Mouse (Mus musculus) bone marrow, adult 2 months (tissue): Measurements from ENCODE around the gene Fam47e. TPM values are rescaled to one million over a fixed set of nuclear protein-coding genes. Genes with fewer than 3 reads are reported as not detected.

Source experiments
- H3K27ac ChIP-seq: fragments of 200-500 bp; 2 replicates; pipeline ENCODE4 v1.5.1; 2012; ENCODE audit warnings: low read depth, mild to moderate bottlenecking, control low read depth, inconsistent platforms, low read length; ENCODE audit not compliant: control insufficient read depth, poor library complexity, insufficient read depth
- H3K4me1 ChIP-seq: fragments of 200-500 bp; 2 replicates; pipeline ENCODE4 v1.6.1; 2011; ENCODE audit warnings: low read length; ENCODE audit not compliant: control insufficient read depth, insufficient read depth
- H3K4me3 ChIP-seq: fragments of 200-500 bp; replicated peaks from 2 replicates; pipeline ENCODE3; 2011; ENCODE audit warnings: mild to moderate bottlenecking, low read depth, low read length, control low read depth; ENCODE audit not compliant: control insufficient read depth
- CTCF ChIP-seq: fragments of 200-500 bp; IDR thresholded peaks from 2 replicates; pipeline ENCODE4 v1.5.1; 2011; ENCODE audit warnings: low read length, control low read depth; ENCODE audit not compliant: control insufficient read depth, insufficient read depth
- POLR2A ChIP-seq: fragments of 200-500 bp; IDR thresholded peaks from 2 replicates; pipeline ENCODE4 v1.6.1; 2011; ENCODE audit warnings: low read depth, mild to moderate bottlenecking, control low read depth, low read length, borderline replicate concordance; ENCODE audit not compliant: control insufficient read depth
- WGBS: fragments of 180-500 bp; shearing (Covaris S2); methylation state at CpG from one replicate; pipeline ENCODE4 v1.1.7; 2018; 5-methylcytosine and 5-hydroxymethylcytosine counted together
- polyA plus RNA-seq: library from polyadenylated mRNA; stranded (reverse); fragments of >200 nt; gene quantifications from 2 replicates; pipeline ENCODE4 v1.2.4, GENCODE M21; 2011; ENCODE audit warnings: low replicate concordance; ENCODE audit not compliant: missing spikeins, insufficient read depth, insufficient read length

The Fam47e gene
- polyA plus RNA-seq, 1 experiment: not detected

DNA sequence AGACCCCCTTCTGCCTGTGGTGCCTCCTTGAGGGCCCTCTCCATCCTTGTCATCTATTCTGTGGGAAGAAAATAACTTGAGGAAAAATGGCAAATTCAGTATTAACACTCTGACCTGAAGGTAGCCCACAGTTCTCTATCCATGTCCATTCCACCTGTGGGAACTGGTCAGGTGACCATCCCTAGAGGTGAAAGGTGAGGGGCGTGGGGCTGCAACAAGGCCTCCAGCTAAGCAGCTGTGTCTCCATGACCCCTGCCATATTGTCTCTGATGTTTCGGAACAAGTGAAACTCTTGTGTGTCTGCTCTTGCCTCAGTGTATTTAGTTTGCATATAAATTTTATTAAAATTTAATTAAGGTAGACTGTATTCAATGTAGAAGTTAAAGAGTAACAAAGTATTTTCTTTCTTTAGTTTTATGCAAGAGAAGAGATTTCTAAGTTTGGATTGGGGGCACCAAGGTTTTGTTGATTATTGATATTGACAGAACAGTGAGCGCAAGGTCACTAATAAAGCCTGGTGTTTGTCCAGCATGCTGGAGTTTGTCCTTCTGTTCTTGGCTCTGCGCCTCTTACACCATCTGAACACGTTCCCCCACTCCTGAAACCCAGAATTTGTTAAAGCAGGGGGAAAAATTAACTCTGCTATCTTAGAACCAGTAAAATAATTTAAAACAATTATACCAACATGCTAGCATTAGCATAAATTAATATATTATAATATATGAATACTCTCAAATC, 52.8 kb downstream of the Fam47e start:
- 81% methylated on average over 5 of the region's 5 CpGs for WGBS
- no peak overlapping the region for H3K4me3 ChIP-seq
- no peak for TF ChIP-seq CTCF
- TF ChIP-seq POLR2A: no peak
- no peak overlapping the region for H3K27ac ChIP-seq
- no peaks in the 10 kb centered on the region for H3K4me1 ChIP-seq

DNA sequence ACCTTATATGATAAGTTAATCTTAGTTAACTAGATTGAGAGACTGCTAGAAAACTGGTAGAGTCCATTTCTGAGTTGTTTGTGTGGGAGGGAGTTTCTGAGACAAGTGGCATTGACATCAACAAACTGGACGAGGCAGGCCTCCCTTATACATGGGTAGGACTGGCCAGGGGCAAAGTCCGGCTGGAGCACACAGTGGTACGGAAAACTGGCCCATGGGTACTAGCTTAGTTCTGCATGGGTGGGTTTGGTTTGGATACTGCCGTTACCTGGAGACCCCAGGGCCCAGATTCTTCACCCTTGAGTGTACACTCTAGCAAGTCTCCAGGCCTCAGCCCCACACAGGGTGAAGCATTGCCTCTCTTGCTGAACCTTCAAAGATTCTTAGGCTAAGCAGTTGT, 57.9 kb downstream of the Fam47e start:
- no peaks in the 10 kb centered on the region for H3K4me1 ChIP-seq
- H3K27ac ChIP-seq: no peak overlapping the region
- H3K4me3 ChIP-seq: no peak overlapping the region
- TF ChIP-seq POLR2A (no peak), CTCF (no peak)
- 85% methylated on average over 4 of the region's 4 CpGs for WGBS

DNA sequence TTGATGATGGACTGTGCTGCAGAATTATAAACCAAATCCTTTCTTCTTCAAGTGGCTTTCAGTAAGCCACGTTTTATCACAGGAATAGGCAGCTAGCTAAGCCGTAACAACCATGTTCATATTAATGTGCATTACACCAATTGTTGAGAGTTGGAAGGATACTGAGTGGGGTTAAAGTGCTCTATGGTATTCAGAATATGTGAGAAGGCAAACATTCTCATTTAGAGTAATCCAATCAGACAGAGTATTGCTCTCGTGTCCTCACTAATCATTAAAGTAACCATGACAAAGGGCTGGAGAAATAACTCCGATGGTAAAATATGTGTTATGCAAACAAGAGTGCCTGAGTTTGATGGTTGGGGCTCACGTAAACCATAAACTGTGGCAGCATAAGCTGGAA, 67.0 kb downstream of the Fam47e start:
- WGBS: 83% methylated on average over 5 of the region's 5 CpGs
- Histone ChIP-seq H3K4me3 (no peak overlapping the region), H3K4me1 (no peaks in the 10 kb centered on the region), H3K27ac (no peak overlapping the region)
- TF ChIP-seq POLR2A (no peak), CTCF (no peak)

DNA sequence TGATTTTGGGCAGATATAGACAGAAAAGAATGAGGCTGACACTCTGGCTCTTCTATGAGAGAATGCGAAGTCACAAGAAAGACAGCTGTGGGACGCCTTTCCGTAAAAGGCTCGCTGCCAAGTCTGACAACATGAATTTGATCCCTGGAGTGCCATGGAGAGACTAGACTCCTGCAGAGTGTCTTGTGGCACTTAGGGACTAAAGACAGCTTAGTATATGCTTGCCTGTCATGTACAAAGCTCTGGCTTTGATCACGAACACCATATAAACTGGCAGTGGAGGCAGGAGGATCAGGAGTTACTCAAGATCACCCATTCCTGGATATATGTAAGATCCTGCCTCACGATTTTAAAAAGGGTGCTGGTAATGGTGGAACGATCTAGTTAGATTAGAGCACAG, 73.0 kb downstream of the Fam47e start:
- Histone ChIP-seq H3K4me1 (no peaks in the 10 kb centered on the region), H3K27ac (no peak overlapping the region), H3K4me3 (no peak overlapping the region)
- TF ChIP-seq CTCF (no peak), POLR2A (no peak)
- 66% methylated on average over 7 of the region's 7 CpGs for WGBS

DNA sequence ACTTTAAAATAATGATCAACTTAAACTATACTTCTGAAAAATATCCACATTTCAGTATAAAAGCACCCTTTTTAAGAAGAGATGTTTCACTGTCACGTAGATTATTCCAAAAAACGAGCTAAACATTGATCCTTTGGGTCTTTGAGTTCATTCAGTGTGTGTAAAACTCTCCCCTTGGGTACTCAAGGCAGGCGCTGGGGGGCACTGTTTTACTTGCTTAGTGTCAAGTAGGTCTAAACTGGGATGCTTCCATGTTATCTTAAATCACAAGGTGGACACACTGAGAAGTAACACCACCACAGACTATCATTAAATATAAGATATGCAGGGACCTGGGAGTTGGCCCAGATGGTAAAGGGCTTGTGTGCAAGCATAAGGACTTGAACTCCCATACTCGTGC, 78.7 kb downstream of the Fam47e start:
- Histone ChIP-seq H3K27ac (no peak overlapping the region), H3K4me1 (no peaks in the 10 kb centered on the region), H3K4me3 (no peak overlapping the region)
- no peak for TF ChIP-seq CTCF
- no peak for TF ChIP-seq POLR2A
- WGBS: 69% methylated on average over 4 of the region's 4 CpGs

DNA sequence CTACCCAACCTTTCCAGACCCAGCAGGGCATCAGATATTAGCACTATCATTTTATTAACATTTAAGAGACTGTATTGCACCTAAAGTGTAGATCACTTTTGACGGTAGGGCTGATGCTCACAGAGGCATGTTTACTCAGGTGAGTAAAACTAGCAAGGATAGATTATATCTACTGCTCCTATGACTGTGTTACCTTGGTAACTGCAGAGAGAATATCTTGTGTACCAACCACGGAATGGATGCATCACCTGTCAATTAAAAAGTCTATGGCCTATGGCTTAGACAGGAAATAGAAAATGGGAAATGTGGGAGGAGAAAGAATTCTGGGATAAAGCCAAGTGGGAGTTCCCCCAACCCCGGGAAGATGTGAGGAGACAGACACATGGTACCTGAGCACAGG, 80.0 kb downstream of the Fam47e start:
- WGBS: 78% methylated on average over 3 of the region's 3 CpGs
- H3K4me3 ChIP-seq: no peak overlapping the region

DNA sequence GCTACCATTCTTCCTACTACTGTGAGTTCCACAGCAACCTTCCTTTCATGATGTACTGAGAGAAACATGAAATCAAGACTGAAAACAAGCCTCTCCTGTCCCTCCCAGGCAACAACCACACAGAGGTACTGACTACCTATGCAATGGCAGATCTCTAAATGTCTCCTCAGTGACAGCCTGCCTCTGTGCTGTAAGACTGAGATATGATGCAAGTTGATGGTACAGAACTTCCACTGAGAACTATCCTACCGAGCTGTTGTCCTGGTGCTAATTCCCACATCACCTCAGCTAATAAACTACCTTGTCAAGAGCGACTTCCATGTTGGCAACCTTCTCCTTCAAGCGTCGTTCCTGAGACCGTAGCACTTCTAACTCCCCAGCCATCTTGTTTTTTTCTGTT, 81.0 kb downstream of the Fam47e start:
- WGBS: 82% methylated on average over 5 of the region's 5 CpGs
- no peak for TF ChIP-seq POLR2A
- no peak for TF ChIP-seq CTCF
- Histone ChIP-seq H3K4me3 (no peak overlapping the region), H3K4me1 (no peaks in the 10 kb centered on the region), H3K27ac (no peak overlapping the region)

More for the DNA sequence above, 80.0 kb downstream of the Fam47e start:
- Histone ChIP-seq H3K27ac (no peak overlapping the region), H3K4me1 (no peaks in the 10 kb centered on the region)
- TF ChIP-seq POLR2A (no peak), CTCF (no peak)

DNA sequence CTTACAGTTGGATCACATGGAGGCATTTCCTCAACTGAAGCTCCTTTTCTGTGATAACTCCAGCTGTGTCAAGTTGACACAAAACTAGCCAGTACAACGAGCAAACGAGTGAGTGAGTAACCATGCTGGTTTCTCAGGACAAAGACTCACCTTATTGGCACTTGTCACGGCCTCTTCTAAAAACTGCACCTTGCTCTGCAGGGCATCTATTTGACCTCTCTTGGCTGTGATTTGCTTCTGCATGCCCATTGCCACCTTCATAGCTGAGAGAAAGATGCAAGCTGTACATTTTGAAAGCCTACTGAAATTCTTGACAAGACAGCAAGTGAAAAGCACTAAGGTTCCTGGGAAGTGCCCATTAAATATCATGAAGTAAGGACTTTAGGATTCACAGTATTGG, 86.0 kb downstream of the Fam47e start:
- Histone ChIP-seq H3K4me3 (no peak overlapping the region), H3K4me1 (no peaks in the 10 kb centered on the region), H3K27ac (no peak overlapping the region)
- TF ChIP-seq CTCF: no peak
- TF ChIP-seq POLR2A: no peak
- WGBS: 77% methylated on average over 3 of the region's 3 CpGs

Other genes starting within 250 kb of the Fam47e start
- 8.9 and 14.1 TPM in 2 replicates for gene Sdad1, start 244.6 kb upstream of the Fam47e start, polyA plus RNA-seq
- 1.3 and 1.7 TPM in 2 replicates for gene Cxcl9, start 227.0 kb upstream of the Fam47e start, polyA plus RNA-seq
- 2.4 TPM in 1 of 2 replicates, not detected in the other for gene Art3, start 223.2 kb upstream of the Fam47e start, polyA plus RNA-seq
- gene Cxcl10, start 206.2 kb upstream of the Fam47e start, polyA plus RNA-seq: 1.2 and 4.0 TPM in 2 replicates
- gene Nup54, start 119.8 kb upstream of the Fam47e start, polyA plus RNA-seq: 7.8 and 19.4 TPM in 2 replicates
- gene Scarb2, start 48.2 kb upstream of the Fam47e start, polyA plus RNA-seq: 6.8 and 16.7 TPM in 2 replicates
- gene Stbd1, start 48.0 kb downstream of the Fam47e start, polyA plus RNA-seq: 2.0 TPM in 1 of 2 replicates, not detected in the other
- gene Ccdc158, start 120.2 kb downstream of the Fam47e start, polyA plus RNA-seq: 0.27 TPM in 1 of 2 replicates, not detected in the other
- 0.95 and 1.3 TPM in 2 replicates for gene Shroom3, start 128.4 kb downstream of the Fam47e start, polyA plus RNA-seq